Mouse (Mus musculus) olfactory bulb, adult 2 months (tissue): ENCODE data around the gene Smg5. TPM values are rescaled to one million over a fixed set of nuclear protein-coding genes. Genes with fewer than 3 reads are reported as not detected.
"Not testable (repeated sequence)": the region's sequence is repeated elsewhere in the genome, so short reads cannot be mapped to it uniquely, and the experiment has no call there.

Source experiments
- H3K27ac ChIP-seq: fragments of 200-500 bp; 2 replicates; pipeline ENCODE4 v1.5.1; 2012; ENCODE audit warnings: low read depth, low read length; ENCODE audit not compliant: insufficient read depth
- H3K4me1 ChIP-seq: fragments of 200-500 bp; 2 replicates; pipeline ENCODE4 v1.6.1; 2012; ENCODE audit warnings: low read length; ENCODE audit not compliant: control insufficient read depth, insufficient read depth
- H3K4me3 ChIP-seq: fragments of 200-500 bp; 2 replicates; pipeline ENCODE4 v1.5.1; 2012; ENCODE audit warnings: mild to moderate bottlenecking, low read depth, low read length, moderate library complexity; ENCODE audit not compliant: insufficient read depth
- CTCF ChIP-seq: fragments of 200-500 bp; IDR thresholded peaks from 2 replicates; pipeline ENCODE4 v1.5.1; 2012; ENCODE audit warnings: low read depth, mild to moderate bottlenecking, low read length, moderate library complexity; ENCODE audit not compliant: insufficient read depth
- POLR2A ChIP-seq: fragments of 200-500 bp; IDR thresholded peaks from 2 replicates; pipeline ENCODE4 v1.6.1; 2012; ENCODE audit warnings: mild to moderate bottlenecking, low read depth, low read length, moderate library complexity; ENCODE audit not compliant: insufficient read depth
- WGBS: fragments of 180-500 bp; shearing (Covaris S2); methylation state at CpG from one replicate; pipeline ENCODE4 v1.1.7; 2018; 5-methylcytosine and 5-hydroxymethylcytosine counted together
- polyA plus RNA-seq: library from polyadenylated mRNA; stranded (reverse); fragments of >200 nt; gene quantifications from 2 replicates; pipeline ENCODE4 v1.2.4, GENCODE M21; 2012; ENCODE audit warnings: low replicate concordance; ENCODE audit not compliant: missing spikeins, insufficient read depth, insufficient read length

Smg5 gene
- polyA plus RNA-seq: not detected in 2 replicates

DNA sequence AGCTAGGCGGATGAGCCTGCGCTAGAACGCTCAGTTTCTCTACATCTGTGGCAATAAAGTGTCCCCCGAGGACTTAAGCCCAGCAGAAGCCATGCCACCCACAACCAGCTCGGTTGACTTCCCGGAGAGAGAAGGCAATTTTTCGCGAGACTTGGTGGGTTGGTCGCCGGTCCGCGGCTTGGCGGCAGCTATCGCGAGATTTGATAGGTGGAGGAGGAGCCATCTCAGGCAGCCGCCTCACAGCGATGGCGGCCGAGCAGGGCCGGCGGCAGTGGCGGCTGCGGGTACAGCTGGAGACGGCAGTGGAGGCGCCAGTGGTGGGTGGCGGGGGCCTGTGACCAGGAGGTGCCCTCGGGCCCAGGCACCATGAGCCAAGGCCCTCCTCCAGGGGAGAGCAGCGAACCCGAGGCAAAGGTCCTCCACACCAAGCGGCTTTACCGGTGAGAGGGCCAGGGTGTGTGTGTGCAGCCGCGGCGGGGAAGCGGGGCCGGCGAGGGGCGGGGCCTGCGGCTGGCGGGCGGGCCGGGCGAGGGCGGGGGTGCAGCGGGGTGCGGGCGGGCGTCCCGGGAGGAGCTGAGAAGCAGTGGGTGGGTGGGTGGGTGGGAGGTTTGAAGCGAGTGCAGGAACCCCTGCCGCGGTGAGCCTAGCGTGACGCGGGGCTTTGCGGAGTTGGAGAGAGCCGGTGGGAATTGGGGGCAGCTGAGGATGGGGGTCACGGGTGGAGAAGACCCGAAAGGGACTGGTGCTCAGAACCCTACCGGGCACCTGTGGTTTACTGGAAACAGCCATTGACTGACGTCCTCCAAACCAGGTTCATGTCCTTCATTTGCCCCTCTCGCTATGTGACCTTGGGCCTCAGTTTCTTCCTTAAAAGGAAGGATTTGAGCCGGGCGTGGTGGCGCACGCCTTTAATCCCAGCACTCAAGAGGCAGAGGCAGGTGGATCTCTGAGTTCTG is at the start of gene Smg5, which contains the start of gene Tmem79:
TSS of gene Smg5 (plus strand) at position 203 of the 956 bp plus-strand sequence.
TSS of gene Tmem79 (minus strand) at position 91 of the 956 bp plus-strand sequence.
- H3K27ac ChIP-seq: peak within 1 kb of the TSS; percentile 97
- WGBS: under 1% methylated on average over 58 of the region's 66 CpGs
- TF ChIP-seq CTCF: no peak
- peak; percentile 95 for TF ChIP-seq POLR2A
- peak within 1 kb of the TSS; percentile 92 for H3K4me3 ChIP-seq
- H3K4me1 ChIP-seq: peaks cover 6% of the 10 kb centered on the region

GRCm38 (mm10) chr3:88287110-88287509 is 49.0 kb upstream of the Smg5 start, which contains the start of gene Gm38392:
Gene Gm38392 (minus strand): TSS chr3:88287210.
- Histone ChIP-seq H3K27ac (no peak within 1 kb of the TSS), H3K4me3 (no peak within 1 kb of the TSS), H3K4me1 (no peaks in the 10 kb centered on the region)
- TF ChIP-seq POLR2A (no peak), CTCF (no peak)
- 95% methylated on average over 4 of the region's 4 CpGs for WGBS

DNA sequence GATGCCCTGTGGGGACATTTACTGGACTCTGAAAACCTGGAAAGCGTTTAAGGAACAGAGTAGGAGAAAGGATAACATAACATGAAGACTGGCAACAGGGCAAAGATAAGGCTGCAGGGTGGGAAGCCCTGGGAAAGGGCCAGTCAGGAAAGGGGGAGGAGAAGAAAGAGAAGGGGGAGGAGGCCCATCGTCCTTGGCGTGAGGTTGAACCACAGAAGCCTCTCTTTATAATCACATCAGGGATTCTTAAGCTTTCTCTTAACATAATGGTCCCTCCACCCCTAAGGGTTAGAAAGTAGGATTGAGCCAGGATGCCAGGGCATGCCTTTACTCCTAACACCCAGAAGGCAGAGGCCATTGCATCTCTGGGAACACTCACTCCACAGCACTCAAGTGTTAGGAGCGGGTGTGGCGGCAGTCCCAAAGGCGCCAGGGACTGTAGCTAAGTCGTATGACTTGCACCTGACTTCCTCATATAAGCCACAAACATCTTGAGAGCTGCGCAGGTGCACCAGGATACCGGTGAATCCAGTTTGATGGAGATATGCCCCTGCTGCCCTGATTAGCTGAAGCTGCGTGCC is 47.8 kb upstream of the Smg5 start:
- H3K4me1 ChIP-seq, H3K27ac ChIP-seq, H3K4me3 ChIP-seq: not testable (repeated sequence)
- 79% methylated on average over 10 of the region's 10 CpGs for WGBS

GRCm38 (mm10) chr3:88291970-88292369 is 44.1 kb upstream of the Smg5 start:
- 32% methylated on average over 4 of the region's 4 CpGs for WGBS
- Histone ChIP-seq H3K4me3 (no peak overlapping the region), H3K27ac (no peak overlapping the region), H3K4me1 (no peaks in the 10 kb centered on the region)
- TF ChIP-seq POLR2A (no peak), CTCF (no peak)

- H3K27ac ChIP-seq, H3K4me1 ChIP-seq, H3K4me3 ChIP-seq: not testable (repeated sequence)
- WGBS: 67% methylated on average over 1 of the region's 1 CpGs
Measured at GRCm38 (mm10) chr3:88295272-88295671, 40.8 kb upstream of the Smg5 start.

DNA sequence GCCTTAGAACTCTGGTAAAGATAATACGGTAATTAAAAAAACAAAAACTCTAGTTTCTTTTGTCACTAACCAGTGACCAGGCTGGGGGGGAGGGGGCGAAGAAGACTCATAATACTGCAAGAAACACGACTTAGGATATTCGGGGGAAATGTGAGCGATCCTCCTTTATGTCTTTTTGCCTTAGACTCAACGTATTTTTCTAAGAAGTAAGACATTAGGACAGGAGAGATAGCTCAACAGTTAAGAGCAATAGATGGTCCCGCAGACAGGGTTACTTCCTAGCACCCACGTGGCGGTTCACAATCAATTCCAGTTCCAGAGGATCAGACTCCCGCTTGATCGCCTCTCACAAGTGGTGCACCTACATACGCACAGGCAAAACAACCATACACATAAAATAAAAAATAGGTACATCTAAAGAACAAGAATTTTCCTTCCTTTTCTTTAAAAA is 39.9 kb upstream of the Smg5 start:
- peaks cover 2% of the 10 kb centered on the region; the same call in 1 of the 2 replicates for H3K4me1 ChIP-seq
- H3K4me3 ChIP-seq: peak overlapping the region; percentile 60
- TF ChIP-seq POLR2A: no peak
- no peak for TF ChIP-seq CTCF
- WGBS: under 1% methylated on average over 12 of the region's 12 CpGs
- no peak overlapping the region; the same call in 1 of the 2 replicates for H3K27ac ChIP-seq

DNA sequence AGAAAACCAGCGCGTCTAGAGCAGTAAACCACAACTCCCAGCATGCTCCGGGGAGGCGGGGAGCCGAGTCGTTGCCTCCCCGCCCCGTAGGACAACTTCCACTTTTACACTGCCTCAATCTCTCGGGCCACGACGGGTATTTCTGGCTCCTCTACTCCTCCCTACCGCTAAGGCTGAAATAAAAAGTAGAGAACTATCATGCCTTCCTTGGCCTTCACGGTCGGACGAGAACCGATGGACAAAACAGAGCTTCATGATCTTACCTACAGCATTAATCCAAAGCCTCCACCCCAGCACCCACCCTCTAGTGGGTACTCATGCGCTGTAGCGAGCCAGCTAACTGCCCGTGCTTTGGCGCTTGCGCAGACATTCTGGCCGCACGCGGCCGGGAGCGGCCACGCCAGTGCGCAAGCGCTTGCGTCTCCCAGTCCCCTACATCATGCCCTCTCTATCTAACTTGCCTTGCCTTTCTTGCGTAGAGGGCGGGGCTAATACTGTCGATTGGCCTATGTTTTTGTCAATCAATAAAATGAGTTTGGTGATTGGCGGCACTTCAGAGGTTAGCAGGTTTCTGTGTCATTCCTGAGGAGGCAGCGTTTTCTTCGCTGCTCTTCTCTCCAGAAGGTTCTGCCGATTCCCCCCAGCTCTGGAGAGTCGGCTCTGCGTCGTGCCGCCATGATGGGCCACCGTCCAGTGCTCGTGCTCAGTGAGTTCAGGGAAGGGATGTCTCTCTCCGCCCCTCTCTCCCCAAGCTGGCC is 39.3 kb upstream of the Smg5 start, which contains the start of the genes Tsacc and Cct3:
TSS of gene Tsacc (minus strand) at position 439 of the 758 bp plus-strand sequence.
TSS of gene Cct3 (plus strand) at position 556 of the 758 bp plus-strand sequence.
- TF ChIP-seq CTCF (no peak), POLR2A (peak; percentile 55; the same call in 1 of the 2 replicates)
- WGBS: under 1% methylated on average over 44 of the region's 44 CpGs
- Histone ChIP-seq H3K4me3 (peak within 1 kb of the TSS; percentile 88), H3K4me1 (peaks cover 2% of the 10 kb centered on the region; the same call in 1 of the 2 replicates), H3K27ac (peak within 1 kb of the TSS; percentile 93)

- no peak for TF ChIP-seq CTCF
- no peak for TF ChIP-seq POLR2A
- H3K4me3 ChIP-seq: peak overlapping the region; percentile 88
- peak overlapping the region; percentile 93 for H3K27ac ChIP-seq
- under 1% methylated on average over 30 of the region's 30 CpGs for WGBS
- H3K4me1 ChIP-seq: peaks cover 2% of the 10 kb centered on the region; the same call in 1 of the 2 replicates
Measured at GRCm38 (mm10) chr3:88297321-88297851, 38.7 kb upstream of the Smg5 start.
